Mouse (Mus musculus) C2C12 (cell line): ENCODE data around the gene Csrp1.

Experiments used
- CEBPB ChIP-seq: IDR thresholded peaks from one replicate; pipeline ENCODE4 v1.6.1; 2011; ENCODE audit warnings: low read depth, mild to moderate bottlenecking, control low read depth, moderate library complexity
- CTCF ChIP-seq: IDR thresholded peaks from one replicate; pipeline ENCODE4 v1.5.1; 2011; ENCODE audit not compliant: control insufficient read depth, insufficient read depth, insufficient read length
- FOSL1 ChIP-seq: IDR thresholded peaks from one replicate; pipeline ENCODE4 v1.8.0; 2011; ENCODE audit warnings: mild to moderate bottlenecking, low read length; ENCODE audit not compliant: poor library complexity, insufficient read depth, severe bottlenecking
- MAX ChIP-seq: IDR thresholded peaks from one replicate; pipeline ENCODE4 v1.6.1; 2011; ENCODE audit warnings: mild to moderate bottlenecking, control low read depth
- MYOD1 ChIP-seq: IDR thresholded peaks from one replicate; pipeline ENCODE4 v1.6.1; 2011; ENCODE audit warnings: low read depth; ENCODE audit not compliant: control insufficient read depth, insufficient read length
- MYOG ChIP-seq: IDR thresholded peaks from one replicate; pipeline ENCODE4 v1.6.1; 2011; ENCODE audit not compliant: control insufficient read depth, insufficient read length; ENCODE audit errors: extremely low read depth
- USF1 ChIP-seq: IDR thresholded peaks from one replicate; pipeline ENCODE4 v1.6.1; 2011; ENCODE audit warnings: low read depth, mild to moderate bottlenecking, control low read depth, moderate library complexity

DNA sequence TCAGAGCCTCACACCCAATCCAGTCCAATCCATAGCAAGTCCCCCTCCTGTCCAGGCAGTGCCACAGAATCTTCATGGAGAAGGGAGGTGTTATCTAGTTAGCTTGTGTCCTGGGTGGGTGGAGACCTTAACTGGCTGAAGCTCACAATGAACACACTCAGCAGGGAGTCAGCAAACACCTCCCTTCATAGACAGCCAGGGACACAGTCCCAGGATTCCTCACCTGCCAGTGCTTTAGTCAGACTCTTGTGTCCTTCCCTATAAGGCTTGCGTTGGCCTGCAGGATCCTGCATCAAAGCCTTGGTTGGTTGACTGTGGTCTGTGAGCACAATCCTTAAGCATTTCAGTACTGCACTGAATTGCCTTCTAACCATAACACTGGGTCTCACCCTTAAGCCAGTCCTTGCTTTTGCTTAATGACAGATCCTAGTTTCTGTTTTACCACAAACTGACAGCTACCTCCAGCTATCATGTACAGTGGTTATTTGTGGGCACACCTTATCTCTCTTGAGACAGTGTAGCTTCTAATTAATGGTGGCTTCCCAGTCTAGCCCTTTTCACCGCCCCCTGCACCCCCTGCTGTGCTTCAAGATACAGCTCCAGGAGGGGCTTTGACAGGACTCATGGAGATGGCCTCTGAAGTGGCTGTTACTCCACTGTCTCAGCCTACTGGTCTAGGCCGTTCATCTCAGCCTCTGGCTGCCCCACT is 4.8 kb upstream of the Csrp1 start:
- TF ChIP-seq CTCF = no peak
- no peak for TF ChIP-seq CEBPB
- TF ChIP-seq USF1 = no peak
- TF ChIP-seq MYOD1 = no peak
- no peak for TF ChIP-seq MAX
- TF ChIP-seq MYOG = no peak
- TF ChIP-seq FOSL1 = no peak
